Mouse (Mus musculus) gastrocnemius, adult 2 months (tissue): ENCODE results near the gene Rora. TPM values are rescaled to one million over a fixed set of nuclear protein-coding genes. Genes with fewer than 3 reads are reported as not detected.

Experiments used
- DNase-seq: peaks from one replicate; pipeline ENCODE4 v3.0.0; 2022
- H3K27ac ChIP-seq: fragments of 200-600 bp; 2 replicates; pipeline ENCODE4 v1.8.1; 2022; ENCODE audit warnings: mild to moderate bottlenecking
- H3K4me3 ChIP-seq: fragments of 200-600 bp; 2 replicates; pipeline ENCODE4 v1.8.1; 2022; ENCODE audit warnings: mild to moderate bottlenecking, moderate library complexity
- CTCF ChIP-seq: fragments of 200-600 bp; IDR thresholded peaks from 2 replicates; pipeline ENCODE4 v1.8.1; 2022; ENCODE audit warnings: antibody characterized with exemption, mild to moderate bottlenecking, moderate library complexity
- intact Hi-C: fragments of 180-260 bp; cut with DNase I; formaldehyde crosslinking; loops from one replicate; pipeline ENCODE4 v1.15.1; 2025
- total RNA-seq, 2 experiments: library from RNA; stranded (reverse); gene quantifications; 2 replicates each; pipeline ENCODE4 v1.2.3; 2021

Rora gene
- total RNA-seq, 2 experiments from 2014 or later: 60.6 to 112 TPM

DNA sequence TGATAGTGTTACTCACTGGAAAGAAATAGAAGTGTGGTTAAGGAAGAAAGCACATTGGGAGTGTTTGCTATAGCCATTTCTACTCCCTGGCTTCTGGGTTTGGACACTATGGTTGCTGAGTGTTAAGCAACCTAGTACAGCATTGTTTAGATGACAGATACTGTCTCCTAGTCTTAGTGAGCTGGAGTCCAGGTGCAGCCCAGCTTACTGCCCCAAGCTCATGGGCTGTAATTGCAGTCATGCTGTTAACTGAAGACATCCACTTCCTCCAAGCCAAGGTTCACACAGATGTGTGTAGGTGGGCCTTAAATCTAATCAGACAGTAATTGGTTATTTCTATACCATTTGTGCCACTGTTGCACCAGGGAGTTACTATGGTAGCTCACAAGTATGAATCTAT is 782.1 kb downstream of the Rora start:
- no peak for DNase-seq
- no peak for TF ChIP-seq CTCF
- H3K27ac ChIP-seq: no peak overlapping the region
- intact Hi-C loops: no loop called here
- H3K4me3 ChIP-seq: no peak overlapping the region
